Mouse (Mus musculus) E14TG2a.4 (cell line): ENCODE measurements at regions not wholly inside any gene's neighbourhood (a gene's known extent, or its start where the extent isn't known, plus 50 kb on each side); places are given as distances from the start of the nearest gene placed in this dataset.

Experiments used
- H3K27me3 ChIP-seq: 2 replicates; pipeline ENCODE4 v1.6.1; 2014; ENCODE audit warnings: low read length, control low read depth; ENCODE audit not compliant: insufficient read depth
- H3K36me3 ChIP-seq: 2 replicates; pipeline ENCODE4 v1.6.1; 2014; ENCODE audit warnings: low read length, control low read depth; ENCODE audit not compliant: insufficient read depth
- H3K4me1 ChIP-seq: replicated peaks from 2 replicates; pipeline ENCODE4 v1.6.1; 2014; ENCODE audit warnings: low read depth, low read length, control low read depth
- H3K4me3 ChIP-seq: replicated peaks from 2 replicates; pipeline ENCODE4 v1.5.1; 2014; ENCODE audit warnings: mild to moderate bottlenecking, low read length
- H3K9me3 ChIP-seq: 2 replicates; pipeline ENCODE4 v1.6.1; 2014; ENCODE audit warnings: low read length, control low read depth
- CTCF ChIP-seq: conservative IDR thresholded peaks from 2 replicates; pipeline ENCODE4 v1.5.1; 2014; ENCODE audit warnings: low read length
- NANOG ChIP-seq: IDR thresholded peaks from 2 replicates; pipeline ENCODE4 v1.6.1; 2014; ENCODE audit warnings: borderline replicate concordance, low read length, mixed read lengths
- POU5F1 ChIP-seq: IDR thresholded peaks from 2 replicates; pipeline ENCODE4 v1.6.1; 2014; ENCODE audit warnings: low read length, borderline replicate concordance

GRCm38 (mm10) chr2:167740516-167741189 is 51.0 kb upstream of the Tmem189 start:
- H3K4me1 ChIP-seq: peaks cover 31% of the 10 kb centered on the region
- H3K36me3 ChIP-seq: no peaks in the 10 kb centered on the region
- TF ChIP-seq CTCF: no peak
- no peak for TF ChIP-seq NANOG
- TF ChIP-seq POU5F1: no peak
- H3K4me3 ChIP-seq: no peak overlapping the region
- H3K9me3 ChIP-seq: no peaks in the 10 kb centered on the region
- no peaks in the 10 kb centered on the region; the same call in 1 of the 2 replicates for H3K27me3 ChIP-seq
